Mouse (Mus musculus) lung, postnatal 0 days (tissue): ENCODE measurements around the gene Zfp747.

ENCODE experiments used
- CTCF ChIP-seq: IDR thresholded peaks from 2 replicates; pipeline ENCODE4 v1.5.1; 2016; ENCODE audit warnings: antibody characterized with exemption, mild to moderate bottlenecking
- EP300 ChIP-seq: IDR thresholded peaks from 2 replicates; pipeline ENCODE4 v1.6.1; 2016; ENCODE audit warnings: antibody characterized with exemption, mild to moderate bottlenecking, control low read depth

DNA sequence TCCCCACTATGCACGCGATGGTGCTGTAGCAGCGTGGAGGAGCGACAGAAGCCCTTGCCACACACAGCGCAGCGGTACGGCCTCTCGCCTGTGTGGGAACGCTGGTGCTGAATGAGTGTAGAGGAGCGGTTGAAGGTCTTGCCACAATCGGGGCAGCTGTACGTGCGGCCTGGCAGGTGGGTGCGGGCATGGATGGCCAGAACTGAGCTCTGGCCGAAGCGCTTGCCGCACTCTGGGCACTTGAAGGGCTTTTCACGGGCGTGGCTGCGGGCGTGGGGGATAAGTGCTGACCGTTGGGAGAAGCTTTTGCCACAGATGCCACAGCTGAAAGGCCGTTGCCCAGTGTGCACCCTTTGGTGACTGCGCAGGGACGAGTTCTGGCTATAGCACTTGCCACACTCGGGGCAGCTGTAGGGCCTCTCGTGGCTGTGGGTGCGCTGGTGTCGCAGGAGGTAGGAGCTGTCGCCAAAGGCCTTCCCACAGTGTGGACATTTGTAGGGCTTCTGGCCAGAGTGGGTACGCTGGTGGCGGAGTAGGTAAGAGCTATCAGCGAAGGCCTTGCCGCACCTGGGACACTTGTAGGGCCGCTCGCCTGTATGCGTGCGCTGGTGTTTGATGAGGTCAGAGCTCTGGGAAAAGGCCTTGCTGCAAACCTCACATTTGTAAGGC, 32.4 kb downstream of the Zfp747 start:
- TF ChIP-seq CTCF: no peak
- no peak for TF ChIP-seq EP300
